Mouse (Mus musculus) stomach, postnatal 0 days (tissue): Measurements from ENCODE around the gene Olfr669.

Source experiments
- CTCF ChIP-seq: IDR thresholded peaks from 2 replicates; pipeline ENCODE4 v1.5.1; 2016; ENCODE audit warnings: antibody characterized with exemption, low read depth, mild to moderate bottlenecking, moderate library complexity
- EP300 ChIP-seq: optimal IDR thresholded peaks from 2 replicates; pipeline ENCODE3; 2016; ENCODE audit warnings: antibody characterized with exemption

DNA sequence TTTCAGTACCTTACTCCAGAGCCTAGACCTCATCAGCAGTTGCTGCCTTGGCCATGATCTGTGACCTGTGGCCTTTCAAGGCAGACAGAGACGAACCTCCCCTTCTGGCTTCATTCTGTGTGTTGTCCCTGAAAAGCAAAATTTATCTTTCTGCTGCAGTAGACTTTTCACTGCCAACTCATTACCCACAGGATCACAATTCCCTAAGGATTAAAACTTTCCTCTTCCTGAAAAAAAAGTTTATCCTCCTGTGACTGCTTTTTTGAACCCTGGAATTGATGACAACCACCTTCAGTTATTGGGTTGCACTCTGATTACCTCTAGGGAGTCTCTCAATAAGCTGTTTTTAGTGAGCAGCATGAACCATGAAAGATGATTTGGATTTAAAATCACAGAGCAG, 28.5 kb downstream of the Olfr669 start, which contains the start of gene Olfr670:
- TF ChIP-seq CTCF, result no peak
- no peak for TF ChIP-seq EP300
